Mouse (Mus musculus): ENCODE data around the gene Rab20. TPM values are rescaled to one million over a fixed set of nuclear protein-coding genes. Genes with fewer than 3 reads are reported as not detected.
A peak's percentile ranks its signal among the peaks of the same experiment; 100 is the strongest.

Rab20 gene
- polyA plus RNA-seq, 1 experiment from 2014 or later = 11.2 TPM

GRCm38 (mm10) chr8:11462641-11463040 lies 15.9 kb downstream of the Rab20 start:
- Histone ChIP-seq H3K27ac (no peak overlapping the region), H3K9me3 (0 out of 2 replicates have a peak, but pooled peaks cover 3% of the 10 kb centered on the region), H3K4me1 (peaks cover 50% of the 10 kb centered on the region), H3K36me3 (peaks cover 6% of the 10 kb centered on the region; the same call in 1 of the 2 replicates), H3K4me3 (no peak overlapping the region), H3K27me3 (ENCODE audit: insufficient read depth, poor library complexity, severe bottlenecking) (no peaks in the 10 kb centered on the region)
- WGBS = 90% methylated on average over 4 of the region's 4 CpGs
- DNase-seq (ENCODE audit: low spot score) = no peak

- H3K4me3 ChIP-seq = no peak overlapping the region
- DNase-seq (ENCODE audit: low spot score) = no peak
- H3K4me1 ChIP-seq = peaks cover 53% of the 10 kb centered on the region
- H3K9me3 ChIP-seq = no peaks in the 10 kb centered on the region
- peak overlapping the region; percentile 13; the same call in 1 of the 2 replicates for H3K27ac ChIP-seq
- no peaks in the 10 kb centered on the region for H3K27me3 ChIP-seq (ENCODE audit: insufficient read depth, poor library complexity, severe bottlenecking)
- H3K36me3 ChIP-seq = no peaks in the 10 kb centered on the region
- WGBS = 40% methylated on average over 2 of the region's 2 CpGs
Observed at GRCm38 (mm10) chr8:11461847-11462246, 16.7 kb downstream of the Rab20 start.

- H3K4me1 ChIP-seq = peaks cover 53% of the 10 kb centered on the region
- no peaks in the 10 kb centered on the region for H3K9me3 ChIP-seq
- no peaks in the 10 kb centered on the region for H3K27me3 ChIP-seq (ENCODE audit: insufficient read depth, poor library complexity, severe bottlenecking)
- H3K4me3 ChIP-seq = no peak overlapping the region
- H3K27ac ChIP-seq = no peak overlapping the region
- DNase-seq (ENCODE audit: low spot score) = no peak
- 19% methylated on average over 2 of the region's 2 CpGs for WGBS
- no peaks in the 10 kb centered on the region for H3K36me3 ChIP-seq
Observed at GRCm38 (mm10) chr8:11460934-11461333, 17.6 kb downstream of the Rab20 start.

GRCm38 (mm10) chr8:11459016-11459415 lies 19.5 kb downstream of the Rab20 start:
- peaks cover 51% of the 10 kb centered on the region for H3K4me1 ChIP-seq
- H3K4me3 ChIP-seq = no peak overlapping the region
- H3K27me3 ChIP-seq (ENCODE audit: insufficient read depth, poor library complexity, severe bottlenecking) = no peaks in the 10 kb centered on the region
- no peaks in the 10 kb centered on the region for H3K9me3 ChIP-seq
- no peak for DNase-seq (ENCODE audit: low spot score)
- H3K36me3 ChIP-seq = peaks cover 4% of the 10 kb centered on the region; the same call in 1 of the 2 replicates
- peak overlapping the region; percentile 42; the same call in 1 of the 2 replicates for H3K27ac ChIP-seq
- WGBS = 56% methylated on average over 5 of the region's 5 CpGs

GRCm38 (mm10) chr8:11457981-11458836 lies 20.3 kb downstream of the Rab20 start:
- Histone ChIP-seq H3K4me1 (peaks cover 43% of the 10 kb centered on the region), H3K36me3 (peaks cover 9% of the 10 kb centered on the region; the same call in 1 of the 2 replicates), H3K9me3 (no peaks in the 10 kb centered on the region), H3K27me3 (ENCODE audit: insufficient read depth, poor library complexity, severe bottlenecking) (no peaks in the 10 kb centered on the region), H3K27ac (peak overlapping the region; percentile 67; the same call in 1 of the 2 replicates), H3K4me3 (no peak overlapping the region)
- 40% methylated on average over 11 of the region's 12 CpGs for WGBS
- no peak for DNase-seq (ENCODE audit: low spot score)

- Histone ChIP-seq H3K4me1 (peaks cover 37% of the 10 kb centered on the region), H3K36me3 (peaks cover 9% of the 10 kb centered on the region; the same call in 1 of the 2 replicates), H3K27me3 (ENCODE audit: insufficient read depth, poor library complexity, severe bottlenecking) (no peaks in the 10 kb centered on the region), H3K4me3 (no peak overlapping the region), H3K27ac (no peak overlapping the region), H3K9me3 (no peaks in the 10 kb centered on the region)
- WGBS = 62% methylated on average over 3 of the region's 3 CpGs
- DNase-seq (ENCODE audit: low spot score) = no peak
Observed at GRCm38 (mm10) chr8:11457278-11457677, 21.2 kb downstream of the Rab20 start.

- H3K4me1 ChIP-seq = peaks cover 42% of the 10 kb centered on the region
- 74% methylated on average over 12 of the region's 12 CpGs for WGBS
- no peaks in the 10 kb centered on the region for H3K9me3 ChIP-seq
- DNase-seq (ENCODE audit: low spot score) = no peak
- H3K27me3 ChIP-seq (ENCODE audit: insufficient read depth, poor library complexity, severe bottlenecking) = no peaks in the 10 kb centered on the region
- no peak overlapping the region for H3K27ac ChIP-seq
- H3K4me3 ChIP-seq = no peak overlapping the region
- peaks cover 9% of the 10 kb centered on the region; the same call in 1 of the 2 replicates for H3K36me3 ChIP-seq
Observed at GRCm38 (mm10) chr8:11454228-11454627, 24.3 kb downstream of the Rab20 start.

GRCm38 (mm10) chr8:11452974-11453373 lies 25.5 kb downstream of the Rab20 start:
- H3K27me3 ChIP-seq (ENCODE audit: insufficient read depth, poor library complexity, severe bottlenecking) = no peaks in the 10 kb centered on the region
- H3K9me3 ChIP-seq = no peaks in the 10 kb centered on the region
- H3K4me1 ChIP-seq = peaks cover 30% of the 10 kb centered on the region
- peaks cover 21% of the 10 kb centered on the region for H3K36me3 ChIP-seq
- H3K27ac ChIP-seq = no peak overlapping the region
- 62% methylated on average over 4 of the region's 4 CpGs for WGBS
- no peak overlapping the region for H3K4me3 ChIP-seq
- no peak for DNase-seq (ENCODE audit: low spot score)

- Histone ChIP-seq H3K27ac (no peak overlapping the region), H3K36me3 (peaks cover 25% of the 10 kb centered on the region), H3K27me3 (ENCODE audit: insufficient read depth, poor library complexity, severe bottlenecking) (no peaks in the 10 kb centered on the region), H3K4me3 (no peak overlapping the region), H3K9me3 (no peaks in the 10 kb centered on the region), H3K4me1 (peaks cover 26% of the 10 kb centered on the region)
- DNase-seq (ENCODE audit: low spot score) = no peak
- 80% methylated on average over 3 of the region's 3 CpGs for WGBS
Observed at GRCm38 (mm10) chr8:11452559-11452958, 26.0 kb downstream of the Rab20 start.

GRCm38 (mm10) chr8:11452152-11452551 lies 26.4 kb downstream of the Rab20 start:
- Histone ChIP-seq H3K9me3 (no peaks in the 10 kb centered on the region), H3K4me1 (peaks cover 24% of the 10 kb centered on the region), H3K36me3 (peaks cover 29% of the 10 kb centered on the region), H3K4me3 (no peak overlapping the region), H3K27me3 (ENCODE audit: insufficient read depth, poor library complexity, severe bottlenecking) (no peaks in the 10 kb centered on the region), H3K27ac (no peak overlapping the region)
- 82% methylated on average over 1 of the region's 1 CpGs for WGBS
- DNase-seq (ENCODE audit: low spot score) = no peak

GRCm38 (mm10) chr8:11450184-11451113 lies 28.1 kb downstream of the Rab20 start:
- peaks cover 45% of the 10 kb centered on the region for H3K36me3 ChIP-seq
- H3K27me3 ChIP-seq (ENCODE audit: insufficient read depth, poor library complexity, severe bottlenecking) = no peaks in the 10 kb centered on the region
- no peak overlapping the region for H3K4me3 ChIP-seq
- 37% methylated on average over 8 of the region's 8 CpGs for WGBS
- H3K27ac ChIP-seq = peak overlapping the region; percentile 49
- H3K9me3 ChIP-seq = no peaks in the 10 kb centered on the region
- H3K4me1 ChIP-seq = peaks cover 24% of the 10 kb centered on the region
- no peak for DNase-seq (ENCODE audit: low spot score)

- H3K4me1 ChIP-seq = peaks cover 24% of the 10 kb centered on the region
- 91% methylated on average over 23 of the region's 23 CpGs for WGBS
- H3K36me3 ChIP-seq = peaks cover 60% of the 10 kb centered on the region
- no peak overlapping the region for H3K27ac ChIP-seq
- H3K27me3 ChIP-seq (ENCODE audit: insufficient read depth, poor library complexity, severe bottlenecking) = no peaks in the 10 kb centered on the region
- DNase-seq (ENCODE audit: low spot score) = no peak
- H3K9me3 ChIP-seq = no peaks in the 10 kb centered on the region
- H3K4me3 ChIP-seq = no peak overlapping the region
Observed at GRCm38 (mm10) chr8:11447910-11448570, 30.5 kb downstream of the Rab20 start.

Measured in heart, embryonic 10.5 days (tissue).